29 mouse cellular contexts compared by ENCODE assay signal in genomic region chr10:12928193-12928592, GRCm38 (mm10). TPM values are rescaled to one million over a fixed set of nuclear protein-coding genes. Genes with fewer than 3 reads are reported as not detected.
A peak's percentile ranks its signal among the peaks of the same experiment; 100 is the strongest.
DNase-seq lines count a peak whose midpoint lies in the region; ATAC-seq lines count a peak whose summit lies in the region.
"Had no signal": no experiment of that assay in that cellular context is flagged by ENCODE, and none has a peak within 500 bp of the region (broad histone marks: within the 10 kb centered on the region; RNA-seq: fewer than 3 reads in every experiment).

No protein-coding gene starts in this region.

- no peak for ATAC-seq in forebrain, embryonic 11.5 days (replicated peaks; ENCODE audit: low FRiP score)
- ATAC-seq in forebrain, embryonic 12.5 days (ENCODE audit: low FRiP score): no peak
- peak; percentile 59 for ATAC-seq in megakaryocyte, adult 5-6 weeks (ENCODE audit: poor library complexity, severe bottlenecking)
- ATAC-seq: forebrain, embryonic 14.5 days; forebrain, postnatal 0 days; hindbrain, postnatal 0 days; inflammation-experienced regulatory T-cells, adult 6 months; intestine, embryonic 16.5 days; Patski had no signal

- no peaks in the 10 kb centered on the region for H3K9me3 ChIP-seq in forebrain, embryonic 11.5 days (ENCODE audit: control insufficient read depth, low read length)
- no peaks in the 10 kb centered on the region for H3K9me3 ChIP-seq in forebrain, embryonic 12.5 days
- H3K9me3 ChIP-seq: embryonic facial prominence, embryonic 13.5 days; G1E; heart, embryonic 10.5 days; heart, embryonic 13.5 days had no signal

- no peak overlapping the region for H3K4me2 ChIP-seq in forebrain, embryonic 11.5 days (ENCODE audit: low read depth, low read length, severe bottlenecking)
- no peak overlapping the region for H3K4me2 ChIP-seq in forebrain, embryonic 12.5 days
- H3K4me2 ChIP-seq: embryonic facial prominence, embryonic 13.5 days; heart, embryonic 13.5 days; hindbrain, embryonic 14.5 days had no signal

- no peak overlapping the region for H3K9ac ChIP-seq in forebrain, embryonic 11.5 days (ENCODE audit: low read length)
- no peak overlapping the region for H3K9ac ChIP-seq in forebrain, embryonic 12.5 days
- H3K9ac ChIP-seq: embryonic facial prominence, embryonic 13.5 days; forebrain, postnatal 0 days; heart, embryonic 13.5 days; hindbrain, embryonic 14.5 days had no signal

- no peaks in the 10 kb centered on the region for H3K36me3 ChIP-seq in forebrain, embryonic 11.5 days (ENCODE audit: control insufficient read depth, insufficient read depth, low read length)
- no peaks in the 10 kb centered on the region for H3K36me3 ChIP-seq in forebrain, embryonic 12.5 days (replicated peaks)
- H3K36me3 ChIP-seq: embryonic facial prominence, embryonic 13.5 days; G1E; heart, embryonic 10.5 days; heart, embryonic 13.5 days had no signal

- peak; percentile 39 for DNase-seq in forebrain, embryonic 11.5 days (ENCODE audit: low spot score)
- peak; percentile 41 for DNase-seq in 416B (ENCODE audit: low read depth)
- no peak for DNase-seq in frontal cortex, postnatal 36 days (ENCODE audit: low spot score in 2 of 2)
- DNase-seq in kidney, adult 9 months: no peak
- DNase-seq: adrenal gland, postnatal 10 days; adrenal gland, postnatal 36 days; B cell, adult 2 months; cerebellum, adult 18-20 months; cerebellum, adult 9-10 months; cerebellum, postnatal 14 days; forebrain, postnatal 0 days; gastrocnemius, postnatal 25 days; heart, adult 2 months; heart, postnatal 14 days; heart, postnatal 4 days had no signal

- H3K27ac ChIP-seq in forebrain, embryonic 11.5 days (ENCODE audit: low read depth, low read length): no peak overlapping the region
- H3K27ac ChIP-seq in forebrain, embryonic 12.5 days: no peak overlapping the region
- H3K27ac ChIP-seq: embryonic facial prominence, embryonic 13.5 days; heart, adult 2 months; heart, embryonic 10.5 days; heart, embryonic 13.5 days; hindbrain, embryonic 14.5 days; hindbrain, postnatal 0 days had no signal

- H3K4me3 ChIP-seq in forebrain, embryonic 11.5 days (ENCODE audit: low read depth, low read length): no peak overlapping the region
- H3K4me3 ChIP-seq in forebrain, embryonic 12.5 days (replicated peaks): no peak overlapping the region
- H3K4me3 ChIP-seq: embryonic facial prominence, embryonic 13.5 days; erythroblast, embryonic 14.5 days; heart, adult 2 months; heart, embryonic 10.5 days; heart, embryonic 13.5 days had no signal

- H3K27me3 ChIP-seq in forebrain, embryonic 11.5 days (ENCODE audit: control insufficient read depth, insufficient read depth, low read length): no peaks in the 10 kb centered on the region
- no peaks in the 10 kb centered on the region for H3K27me3 ChIP-seq in forebrain, embryonic 12.5 days
- H3K27me3 ChIP-seq: CH12.LX; embryonic facial prominence, embryonic 13.5 days; heart, embryonic 13.5 days; Patski had no signal

- 89% methylated on average over 6 of the region's 6 CpGs for whole genome bisulfite sequencing in forebrain, embryonic 11.5 days
- 93% methylated on average over 6 of the region's 6 CpGs for WGBS in forebrain, embryonic 12.5 days

- peaks cover 4% of the 10 kb centered on the region; the same call in 1 of the 2 replicates for H3K4me1 ChIP-seq in forebrain, embryonic 11.5 days (replicated peaks; ENCODE audit: control insufficient read depth, insufficient read depth, low read length)
- peaks cover 10% of the 10 kb centered on the region for H3K4me1 ChIP-seq in forebrain, embryonic 12.5 days

RNA-seq across cellular contexts. Expression of gene Stx11, which starts 35.9 kb away (rescaled TPM):
- 1.9 and 2.1 TPM in 2 replicates for polyA plus RNA-seq in forebrain, embryonic 11.5 days (2014; fragmentation: Nextera tagmentation; extraction: Ambion mirVana)
- polyA plus RNA-seq in forebrain, embryonic 12.5 days (2016; fragmentation: Nextera tagmentation; extraction: Ambion mirVana): 1.5 and 2.0 TPM in 2 replicates
- 41.9 and 44.6 TPM in 2 replicates for total RNA-seq in megakaryocyte, adult 5-6 weeks (2015)
- 36.0 and 46.8 TPM in 2 replicates for total RNA-seq in megakaryocyte, adult 5-6 weeks (2017)

RNA-seq across cellular contexts. Expression of gene Utrn, which starts 59.0 kb away (rescaled TPM):
- polyA plus RNA-seq in forebrain, embryonic 11.5 days (2014; fragmentation: Nextera tagmentation; extraction: Ambion mirVana): 44.3 and 49.7 TPM in 2 replicates
- 30.2 and 34.3 TPM in 2 replicates for polyA plus RNA-seq in forebrain, embryonic 12.5 days (2016; fragmentation: Nextera tagmentation; extraction: Ambion mirVana)
- total RNA-seq in megakaryocyte, adult 5-6 weeks (2015): 50.0 and 52.5 TPM in 2 replicates
- total RNA-seq in megakaryocyte, adult 5-6 weeks (2017): 36.1 and 42.4 TPM in 2 replicates

Comparison
In these comparisons a context has a peak if more than half of its experiments do, and no peak if none do; other contexts are left out.
1. DNase-seq: peak in forebrain, embryonic 11.5 days (single experiment) and 416B (single experiment); none in frontal cortex, postnatal 36 days (0 of 2) and kidney, adult 9 months (single experiment).